Mouse (Mus musculus) stomach, embryonic 14.5 days (tissue): ENCODE measurements at regions not wholly inside any gene's neighbourhood (a gene's known extent, or its start where the extent isn't known, plus 50 kb on each side); places are given as distances from the start of the nearest gene placed in this dataset.

Source experiments
- ATAC-seq: fragments of 200-750 bp; cut with Nextera tagmentation; 2 replicates; pipeline ENCODE4 v1.8.0; 2017; ENCODE audit warnings: low read depth, moderate TSS enrichment; ENCODE audit not compliant: insufficient number of reproducible peaks, insufficient read depth, low FRiP score
- H3K27ac ChIP-seq: fragments of 300-500 bp; sonication (generic); 2 replicates; pipeline ENCODE4 v1.5.1; 2014; ENCODE audit warnings: mild to moderate bottlenecking, low read length, moderate library complexity, mixed read lengths
- H3K27me3 ChIP-seq: fragments of 300-500 bp; sonication (generic); 2 replicates; pipeline ENCODE4 v1.6.1; 2014; ENCODE audit warnings: low read length, control low read depth, mixed read lengths; ENCODE audit not compliant: control insufficient read depth, insufficient read depth
- H3K36me3 ChIP-seq: fragments of 300-500 bp; sonication (generic); 2 replicates; pipeline ENCODE4 v1.6.1; 2014; ENCODE audit warnings: mild to moderate bottlenecking, control low read depth, low read length, moderate library complexity, mixed read lengths; ENCODE audit not compliant: control insufficient read depth, insufficient read depth
- H3K4me1 ChIP-seq: fragments of 300-500 bp; sonication (generic); 2 replicates; pipeline ENCODE4 v1.6.1; 2014; ENCODE audit warnings: low read length, control low read depth, mixed read lengths; ENCODE audit not compliant: control insufficient read depth, insufficient read depth
- H3K4me2 ChIP-seq: fragments of 300-500 bp; sonication (generic); replicated peaks from 2 replicates; pipeline ENCODE4 v1.6.1; 2014; ENCODE audit warnings: low read depth, low read length, control low read depth
- H3K4me3 ChIP-seq: fragments of 300-500 bp; sonication (generic); 2 replicates; pipeline ENCODE4 v1.5.1; 2014; ENCODE audit warnings: low read depth, low read length, control low read depth
- H3K9ac ChIP-seq: fragments of 300-500 bp; sonication (generic); replicated peaks from 2 replicates; pipeline ENCODE4 v1.6.1; 2014; ENCODE audit warnings: low read depth, mild to moderate bottlenecking, control low read depth, low read length, moderate library complexity, mixed read lengths
- H3K9me3 ChIP-seq: fragments of 300-500 bp; sonication (generic); 2 replicates; pipeline ENCODE4 v1.6.1; 2016; ENCODE audit warnings: low read depth, low read length, control low read depth; ENCODE audit not compliant: control insufficient read depth
- WGBS: fragments of 180-500 bp; shearing (Covaris S2); extraction: QIAGEN DNeasy Blood & Tissue Kit; methylation state at CpG from one replicate; pipeline ENCODE4 v1.1.7; 2014; 5-methylcytosine and 5-hydroxymethylcytosine counted together

DNA sequence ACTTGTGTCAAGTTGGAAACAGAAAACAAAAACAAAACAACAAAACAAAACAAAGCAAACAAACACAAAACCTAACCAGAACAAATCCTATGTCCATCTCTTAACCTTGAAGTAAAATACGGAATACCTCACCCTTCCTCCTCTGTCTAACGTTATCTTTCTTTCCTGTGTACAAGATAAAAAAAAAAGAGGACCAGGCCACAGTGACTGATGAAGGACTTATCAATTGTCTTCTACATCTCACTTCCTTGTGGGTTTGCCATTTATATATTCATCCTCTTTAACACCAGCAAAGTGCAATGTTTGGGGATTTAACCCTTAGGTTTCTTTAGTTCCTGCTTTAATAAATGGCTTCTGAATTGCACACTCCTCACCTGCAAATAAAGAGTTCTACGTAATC lies 599.0 kb upstream of the Kif18a start:
- H3K36me3 ChIP-seq = no peaks in the 10 kb centered on the region
- H3K9ac ChIP-seq = no peak overlapping the region
- no peaks in the 10 kb centered on the region for H3K9me3 ChIP-seq
- no peak overlapping the region for H3K4me2 ChIP-seq
- no peak overlapping the region for H3K27ac ChIP-seq
- 84% methylated on average over 3 of the region's 3 CpGs for WGBS
- H3K27me3 ChIP-seq = no peaks in the 10 kb centered on the region
- no peak overlapping the region for H3K4me3 ChIP-seq
- no peaks in the 10 kb centered on the region for H3K4me1 ChIP-seq
- no peak for ATAC-seq

- Histone ChIP-seq H3K4me1 (no peaks in the 10 kb centered on the region), H3K27me3 (no peaks in the 10 kb centered on the region), H3K9me3 (no peaks in the 10 kb centered on the region), H3K36me3 (no peaks in the 10 kb centered on the region), H3K4me2 (no peak overlapping the region), H3K4me3 (no peak overlapping the region), H3K9ac (no peak overlapping the region), H3K27ac (no peak overlapping the region)
- WGBS = 75% methylated on average over 6 of the region's 6 CpGs
- no peak for ATAC-seq
Measured at GRCm38 (mm10) chr2:108686019-108686743, 594.4 kb upstream of the Kif18a start.

- no peak overlapping the region for H3K4me3 ChIP-seq
- no peaks in the 10 kb centered on the region for H3K9me3 ChIP-seq
- ATAC-seq = no peak
- H3K4me2 ChIP-seq = no peak overlapping the region
- 54% methylated on average over 4 of the region's 4 CpGs for WGBS
- no peaks in the 10 kb centered on the region for H3K36me3 ChIP-seq
- H3K9ac ChIP-seq = no peak overlapping the region
- H3K4me1 ChIP-seq = no peaks in the 10 kb centered on the region
- no peak overlapping the region for H3K27ac ChIP-seq
- H3K27me3 ChIP-seq = no peaks in the 10 kb centered on the region
Measured at GRCm38 (mm10) chr2:108690091-108690490, 590.4 kb upstream of the Kif18a start.

DNA sequence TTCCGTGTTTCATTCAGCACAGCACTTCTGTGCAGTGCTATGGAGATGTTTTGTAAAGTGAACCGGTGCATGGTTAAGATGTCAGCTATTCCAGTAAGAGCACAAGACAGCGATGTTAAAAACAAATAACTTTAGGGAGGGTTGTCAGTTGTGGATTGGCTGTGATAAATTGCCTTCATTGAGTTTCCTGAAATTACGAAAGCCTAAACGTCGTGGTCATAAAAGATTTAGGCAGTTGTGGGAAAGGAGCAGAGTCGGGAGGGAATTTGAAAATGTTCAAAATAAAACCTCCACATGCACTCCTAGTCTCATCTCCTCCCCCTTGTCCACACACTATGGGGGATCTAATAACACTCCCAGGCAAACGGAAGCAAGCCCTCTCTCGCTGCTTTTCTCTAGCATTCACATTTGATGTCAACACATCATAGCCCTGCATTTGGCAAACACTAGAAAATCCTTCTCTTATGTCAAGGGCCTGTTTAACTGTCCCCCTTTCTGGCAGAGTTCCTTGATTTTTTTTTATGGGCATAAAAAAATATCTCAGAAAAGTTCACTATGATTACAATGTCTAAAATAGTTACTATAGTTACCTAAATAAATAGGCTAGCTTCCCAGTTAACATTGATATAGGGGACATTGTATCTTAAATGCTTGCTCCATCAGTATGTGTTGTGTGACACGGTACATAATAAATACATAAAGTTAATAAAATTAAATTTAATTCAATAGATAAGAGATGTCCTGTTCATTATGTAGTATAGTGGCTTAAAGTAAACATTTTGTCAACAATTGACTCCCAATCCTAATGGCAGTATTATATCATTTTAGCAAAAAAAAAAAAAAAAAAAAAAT lies 589.2 kb upstream of the Kif18a start:
- H3K27me3 ChIP-seq = no peaks in the 10 kb centered on the region
- WGBS = 44% methylated on average over 10 of the region's 10 CpGs
- no peak overlapping the region for H3K4me3 ChIP-seq
- H3K9ac ChIP-seq = no peak overlapping the region
- no peaks in the 10 kb centered on the region for H3K36me3 ChIP-seq
- no peak for ATAC-seq
- no peaks in the 10 kb centered on the region for H3K4me1 ChIP-seq
- no peak overlapping the region for H3K27ac ChIP-seq
- H3K9me3 ChIP-seq = no peaks in the 10 kb centered on the region
- H3K4me2 ChIP-seq = no peak overlapping the region

DNA sequence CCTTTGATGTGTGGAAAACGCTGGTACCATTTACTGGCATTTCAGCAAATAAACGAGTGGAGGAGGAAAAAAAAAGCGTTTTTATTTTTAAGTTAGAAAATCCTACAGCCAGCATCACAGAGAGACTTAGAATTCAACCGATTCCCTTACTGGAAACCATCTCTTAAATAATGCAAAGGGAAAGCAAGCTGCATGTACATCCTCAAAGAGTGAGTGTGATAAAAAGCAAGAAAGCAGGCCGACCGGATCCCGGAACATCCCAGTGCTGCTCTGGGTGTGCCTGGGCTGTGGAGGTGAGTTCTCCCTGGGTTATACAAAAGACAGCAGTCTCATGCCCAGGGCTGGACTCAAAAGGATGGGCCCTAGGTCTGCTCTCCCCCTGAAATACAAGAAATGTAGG lies 579.2 kb upstream of the Kif18a start:
- H3K27me3 ChIP-seq = no peaks in the 10 kb centered on the region
- 63% methylated on average over 7 of the region's 7 CpGs for WGBS

DNA sequence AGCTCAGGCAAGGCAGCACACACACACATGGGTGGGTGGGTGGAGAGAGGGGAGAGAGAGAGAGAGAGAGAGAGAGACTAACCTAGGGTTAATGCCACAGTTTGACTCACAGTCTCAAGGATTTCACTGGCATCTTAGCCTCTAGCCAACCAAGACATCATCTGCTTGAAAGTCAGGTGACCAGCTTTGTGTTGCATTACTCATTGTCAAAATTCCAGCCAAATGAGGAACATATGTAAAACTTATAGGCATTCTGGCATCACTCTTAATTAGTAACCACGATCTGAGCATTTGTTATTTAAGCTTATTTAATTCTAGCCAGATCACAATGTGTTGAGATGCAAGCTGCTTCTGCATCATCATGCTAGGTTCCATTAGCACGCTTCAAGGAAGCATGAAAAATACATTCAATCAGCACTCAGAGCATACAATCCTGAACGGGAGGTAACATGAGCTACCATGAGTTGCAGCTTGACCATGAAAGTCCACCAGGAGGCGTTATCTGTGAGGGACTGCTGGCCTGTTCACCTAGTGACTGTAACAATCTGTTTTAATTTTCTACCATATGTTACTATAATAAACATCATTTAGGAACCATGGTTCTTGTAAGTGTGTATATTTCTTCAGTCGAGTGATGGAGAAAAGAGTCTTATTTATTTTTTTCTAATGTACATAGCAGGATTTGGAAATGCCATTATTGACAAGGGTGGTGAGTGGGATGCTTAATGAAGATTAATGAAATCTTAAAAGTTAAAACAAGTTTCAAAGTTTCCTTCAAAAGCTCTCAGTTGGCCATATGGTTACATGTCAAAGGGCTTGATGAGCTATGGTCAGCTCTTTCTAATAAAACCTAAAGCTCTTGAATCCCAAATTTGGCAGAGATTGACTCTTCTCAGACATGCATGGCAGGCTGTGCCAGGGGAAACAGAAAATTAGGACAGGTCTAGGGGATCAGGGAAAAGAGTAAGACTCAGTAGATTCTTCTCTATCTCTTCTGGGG lies 572.4 kb upstream of the Kif18a start:
- no peaks in the 10 kb centered on the region for H3K36me3 ChIP-seq
- H3K4me2 ChIP-seq = no peak overlapping the region
- H3K27me3 ChIP-seq = no peaks in the 10 kb centered on the region
- no peak overlapping the region for H3K9ac ChIP-seq
- no peaks in the 10 kb centered on the region for H3K4me1 ChIP-seq
- H3K4me3 ChIP-seq = no peak overlapping the region
- H3K27ac ChIP-seq = no peak overlapping the region
- WGBS = 78% methylated on average over 5 of the region's 5 CpGs
- no peaks in the 10 kb centered on the region for H3K9me3 ChIP-seq
- ATAC-seq = no peak

More for the DNA sequence above, 579.2 kb upstream of the Kif18a start:
- Histone ChIP-seq H3K4me2 (no peak overlapping the region), H3K4me3 (no peak overlapping the region), H3K9me3 (no peaks in the 10 kb centered on the region), H3K27ac (no peak overlapping the region), H3K36me3 (no peaks in the 10 kb centered on the region), H3K4me1 (no peaks in the 10 kb centered on the region), H3K9ac (no peak overlapping the region)
- ATAC-seq = no peak

- no peak overlapping the region for H3K9ac ChIP-seq
- ATAC-seq = no peak
- H3K27me3 ChIP-seq = no peaks in the 10 kb centered on the region
- H3K4me1 ChIP-seq = no peaks in the 10 kb centered on the region
- H3K27ac ChIP-seq = no peak overlapping the region
- no peak overlapping the region for H3K4me3 ChIP-seq
- H3K9me3 ChIP-seq = no peaks in the 10 kb centered on the region
- no peak overlapping the region for H3K4me2 ChIP-seq
- no peaks in the 10 kb centered on the region for H3K36me3 ChIP-seq
- 82% methylated on average over 3 of the region's 3 CpGs for WGBS
Measured at GRCm38 (mm10) chr2:108742079-108742478, 538.5 kb upstream of the Kif18a start.

- Histone ChIP-seq H3K9me3 (no peaks in the 10 kb centered on the region), H3K4me2 (no peak overlapping the region), H3K4me1 (no peaks in the 10 kb centered on the region), H3K36me3 (no peaks in the 10 kb centered on the region), H3K4me3 (no peak overlapping the region), H3K27ac (no peak overlapping the region), H3K27me3 (no peaks in the 10 kb centered on the region), H3K9ac (no peak overlapping the region)
- ATAC-seq = no peak
- 32% methylated on average over 2 of the region's 2 CpGs for WGBS
Measured at GRCm38 (mm10) chr2:108743511-108743910, 537.0 kb upstream of the Kif18a start.
